Mouse (Mus musculus) hindbrain, embryonic 11.5 days (tissue): ENCODE results near the gene Ammecr1. TPM values are rescaled to one million over a fixed set of nuclear protein-coding genes. Genes with fewer than 3 reads are reported as not detected.

ENCODE experiments used
- ATAC-seq: fragments of 200-750 bp; cut with Nextera tagmentation; 2 replicates; pipeline ENCODE4 v1.8.0; 2017; ENCODE audit warnings: mild to moderate bottlenecking, moderate TSS enrichment, moderate library complexity; ENCODE audit not compliant: low FRiP score
- DNase-seq: peaks from one replicate; pipeline ENCODE4 v3.0.0-alpha.2; 2015; ENCODE audit warnings: low spot score
- H3K27ac ChIP-seq: fragments of 300-500 bp; sonication (generic); 2 replicates; pipeline ENCODE4 v1.5.1; 2014; ENCODE audit warnings: mild to moderate bottlenecking, low read depth, low read length
- H3K27me3 ChIP-seq: fragments of 300-500 bp; sonication (generic); 2 replicates; pipeline ENCODE4 v1.6.1; 2014; ENCODE audit warnings: mild to moderate bottlenecking, low read length, moderate library complexity, mixed read lengths; ENCODE audit not compliant: control insufficient read depth, insufficient read depth
- H3K36me3 ChIP-seq: fragments of 300-500 bp; sonication (generic); 2 replicates; pipeline ENCODE4 v1.6.1; 2014; ENCODE audit warnings: mild to moderate bottlenecking, low read length, moderate library complexity, mixed read lengths; ENCODE audit not compliant: control insufficient read depth, insufficient read depth
- H3K4me1 ChIP-seq: fragments of 300-500 bp; sonication (generic); replicated peaks from 2 replicates; pipeline ENCODE4 v1.6.1; 2014; ENCODE audit warnings: low read length, mixed read lengths; ENCODE audit not compliant: control insufficient read depth, insufficient read depth
- H3K4me2 ChIP-seq: fragments of 300-500 bp; sonication (generic); replicated peaks from 2 replicates; pipeline ENCODE4 v1.6.1; 2014; ENCODE audit warnings: mild to moderate bottlenecking, low read depth, low read length
- H3K4me3 ChIP-seq: fragments of 300-500 bp; sonication (generic); 2 replicates; pipeline ENCODE4 v1.5.1; 2014; ENCODE audit warnings: low read depth, low read length
- H3K9ac ChIP-seq: fragments of 300-500 bp; sonication (generic); 2 replicates; pipeline ENCODE4 v1.6.1; 2014; ENCODE audit warnings: low read depth, low read length
- H3K9me3 ChIP-seq: fragments of 300-500 bp; sonication (generic); 2 replicates; pipeline ENCODE4 v1.6.1; 2016; ENCODE audit warnings: low read length; ENCODE audit not compliant: control insufficient read depth
- WGBS: fragments of 180-500 bp; shearing (Covaris S2); extraction: QIAGEN DNeasy Blood & Tissue Kit; methylation state at CpG from one replicate; pipeline ENCODE4 v1.1.7; 2014; 5-methylcytosine and 5-hydroxymethylcytosine counted together
- polyA plus RNA-seq: library from polyadenylated mRNA; unstranded; fragments of >200 nt; fragmentation: Nextera tagmentation; extraction: Ambion mirVana; gene quantifications from 2 replicates; pipeline ENCODE4 v1.2.1, GENCODE M21; 2014

Ammecr1 gene
- polyA plus RNA-seq, 1 experiment from 2014 or later: 15.0 TPM

- no peak overlapping the region for H3K4me3 ChIP-seq
These were observed 6.1 kb downstream of the Ammecr1 start for GRCm38 (mm10) chrX:142960434-142960833.

GRCm38 (mm10) chrX:142959674-142960307 is 6.7 kb downstream of the Ammecr1 start:
- ATAC-seq: no peak
- Histone ChIP-seq H3K4me1 (no peaks in the 10 kb centered on the region), H3K36me3 (no peaks in the 10 kb centered on the region), H3K9me3 (no peaks in the 10 kb centered on the region), H3K4me3 (no peak overlapping the region), H3K9ac (no peak overlapping the region), H3K4me2 (no peak overlapping the region), H3K27ac (no peak overlapping the region), H3K27me3 (no peaks in the 10 kb centered on the region)
- DNase-seq: no peak
- WGBS: 96% methylated on average over 4 of the region's 4 CpGs

More at GRCm38 (mm10) chrX:142960434-142960833, 6.1 kb downstream of the Ammecr1 start:
- Histone ChIP-seq H3K4me2 (no peak overlapping the region), H3K9me3 (no peaks in the 10 kb centered on the region), H3K9ac (no peak overlapping the region), H3K4me1 (no peaks in the 10 kb centered on the region), H3K27me3 (no peaks in the 10 kb centered on the region), H3K36me3 (no peaks in the 10 kb centered on the region), H3K27ac (no peak overlapping the region)
- ATAC-seq (no peak), DNase-seq (no peak)
- 81% methylated on average over 2 of the region's 2 CpGs for WGBS

- H3K9ac ChIP-seq: no peak overlapping the region
- ATAC-seq (no peak), DNase-seq (no peak)
- no peaks in the 10 kb centered on the region for H3K9me3 ChIP-seq
- H3K36me3 ChIP-seq: no peaks in the 10 kb centered on the region
- WGBS: 83% methylated on average over 4 of the region's 4 CpGs
- no peaks in the 10 kb centered on the region for H3K4me1 ChIP-seq
- H3K4me2 ChIP-seq: no peak overlapping the region
- no peak overlapping the region for H3K27ac ChIP-seq
- H3K27me3 ChIP-seq: no peaks in the 10 kb centered on the region
- H3K4me3 ChIP-seq: no peak overlapping the region
These were observed 38.1 kb downstream of the Ammecr1 start for GRCm38 (mm10) chrX:142928430-142928829.

- H3K4me2 ChIP-seq: no peak overlapping the region
- H3K36me3 ChIP-seq: no peaks in the 10 kb centered on the region
- WGBS: 60% methylated on average over 3 of the region's 3 CpGs
- no peaks in the 10 kb centered on the region for H3K4me1 ChIP-seq
- no peak overlapping the region for H3K27ac ChIP-seq
- DNase-seq: no peak
- H3K9me3 ChIP-seq: no peaks in the 10 kb centered on the region
- no peak for ATAC-seq
- H3K4me3 ChIP-seq: no peak overlapping the region
- H3K9ac ChIP-seq: no peak overlapping the region
- no peaks in the 10 kb centered on the region for H3K27me3 ChIP-seq
These were observed 49.1 kb downstream of the Ammecr1 start for GRCm38 (mm10) chrX:142917394-142917793.

GRCm38 (mm10) chrX:142916719-142917118 is 49.8 kb downstream of the Ammecr1 start:
- H3K9me3 ChIP-seq: no peaks in the 10 kb centered on the region
- no peaks in the 10 kb centered on the region for H3K27me3 ChIP-seq
- 63% methylated on average over 4 of the region's 4 CpGs for WGBS
- H3K9ac ChIP-seq: no peak overlapping the region
- no peaks in the 10 kb centered on the region for H3K36me3 ChIP-seq
- no peak overlapping the region for H3K4me2 ChIP-seq
- no peak for ATAC-seq
- H3K27ac ChIP-seq: no peak overlapping the region
- H3K4me3 ChIP-seq: no peak overlapping the region
- H3K4me1 ChIP-seq: no peaks in the 10 kb centered on the region
- DNase-seq: no peak

GRCm38 (mm10) chrX:142914208-142914607 is 52.3 kb downstream of the Ammecr1 start:
- no peaks in the 10 kb centered on the region for H3K36me3 ChIP-seq
- H3K4me3 ChIP-seq: no peak overlapping the region
- H3K4me1 ChIP-seq: no peaks in the 10 kb centered on the region
- no peaks in the 10 kb centered on the region for H3K9me3 ChIP-seq
- no peak overlapping the region for H3K9ac ChIP-seq
- no peak for DNase-seq
- ATAC-seq: no peak
- no peaks in the 10 kb centered on the region for H3K27me3 ChIP-seq
- no peak overlapping the region for H3K4me2 ChIP-seq
- no peak overlapping the region for H3K27ac ChIP-seq

- Histone ChIP-seq H3K27me3 (peaks cover 3% of the 10 kb centered on the region; the same call in 1 of the 2 replicates), H3K4me3 (no peak overlapping the region), H3K4me1 (no peaks in the 10 kb centered on the region), H3K36me3 (no peaks in the 10 kb centered on the region), H3K9me3 (no peaks in the 10 kb centered on the region), H3K4me2 (no peak overlapping the region), H3K27ac (no peak overlapping the region), H3K9ac (no peak overlapping the region)
- DNase-seq: no peak
- ATAC-seq: no peak
- WGBS: 86% methylated on average over 8 of the region's 8 CpGs
These were observed 62.7 kb downstream of the Ammecr1 start for GRCm38 (mm10) chrX:142903854-142904253.

- H3K27me3 ChIP-seq: peaks cover 3% of the 10 kb centered on the region; the same call in 1 of the 2 replicates
- H3K9ac ChIP-seq: no peak overlapping the region
- no peak overlapping the region for H3K4me3 ChIP-seq
- no peaks in the 10 kb centered on the region for H3K36me3 ChIP-seq
- H3K27ac ChIP-seq: no peak overlapping the region
- DNase-seq (no peak), ATAC-seq (no peak)
- no peaks in the 10 kb centered on the region for H3K4me1 ChIP-seq
- 72% methylated on average over 2 of the region's 2 CpGs for WGBS
- no peaks in the 10 kb centered on the region for H3K9me3 ChIP-seq
- H3K4me2 ChIP-seq: no peak overlapping the region
These were observed 63.9 kb downstream of the Ammecr1 start for GRCm38 (mm10) chrX:142902599-142902998.

GRCm38 (mm10) chrX:142901915-142902314 is 64.6 kb downstream of the Ammecr1 start:
- 74% methylated on average over 4 of the region's 4 CpGs for WGBS
- Histone ChIP-seq H3K4me3 (no peak overlapping the region), H3K36me3 (no peaks in the 10 kb centered on the region), H3K4me1 (no peaks in the 10 kb centered on the region), H3K9me3 (no peaks in the 10 kb centered on the region), H3K9ac (no peak overlapping the region), H3K27ac (no peak overlapping the region), H3K27me3 (peaks cover 3% of the 10 kb centered on the region; the same call in 1 of the 2 replicates), H3K4me2 (no peak overlapping the region)
- ATAC-seq (no peak), DNase-seq (no peak)
